Mouse (Mus musculus): ENCODE data around the gene Atxn7l1. TPM values are rescaled to one million over a fixed set of nuclear protein-coding genes. Genes with fewer than 3 reads are reported as not detected.
A peak's percentile ranks its signal among the peaks of the same experiment; 100 is the strongest.

The Atxn7l1 gene
- 85.5 and 121 TPM in 2 replicates for total RNA-seq (2014; fragmentation: Nextera tagmentation)
- total RNA-seq (2017): 44.6 and 58.1 TPM in 2 replicates

DNA sequence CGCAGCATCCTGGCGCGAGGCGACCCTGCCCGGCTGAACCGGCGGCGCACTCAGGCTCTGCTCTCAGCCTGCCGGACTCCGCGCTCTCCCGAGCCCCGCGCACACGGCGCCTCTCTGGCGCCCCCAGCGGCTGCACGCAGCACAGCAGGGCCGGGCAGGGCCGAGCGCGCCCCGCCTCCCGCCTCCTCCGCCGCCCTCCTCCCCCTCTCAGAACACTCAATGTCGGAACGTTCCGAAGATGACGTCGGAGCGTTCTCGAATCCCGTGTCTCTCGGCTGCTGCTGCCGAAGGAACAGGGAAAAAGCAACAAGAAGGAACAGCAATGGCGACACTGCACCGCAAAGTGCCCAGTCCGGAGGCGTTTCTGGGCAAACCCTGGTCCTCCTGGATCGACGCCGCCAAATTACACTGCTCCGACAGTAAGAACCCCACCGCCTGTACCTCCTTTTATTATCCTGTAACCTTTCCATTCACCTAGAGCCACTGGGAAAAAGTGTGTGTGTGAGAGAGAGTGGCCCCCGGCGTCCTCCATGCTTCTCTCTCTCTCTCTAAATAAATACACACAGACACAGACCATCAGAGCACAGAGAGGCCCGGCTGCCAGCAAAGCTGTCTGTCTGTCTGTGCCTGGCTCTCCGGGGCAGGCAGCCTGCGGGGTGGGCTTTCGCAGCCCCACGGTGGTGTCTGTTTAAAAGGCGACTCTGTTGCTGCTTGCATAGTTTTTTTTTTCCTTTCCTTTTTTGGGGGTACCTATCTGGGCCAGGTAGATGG is at the start of gene Atxn7l1:
Gene Atxn7l1, plus strand, starts transcription at position 197 of the 771 bp plus-strand sequence.
- ATAC-seq (replicated peaks; ENCODE audit: poor library complexity, severe bottlenecking): peak; percentile 97

DNA sequence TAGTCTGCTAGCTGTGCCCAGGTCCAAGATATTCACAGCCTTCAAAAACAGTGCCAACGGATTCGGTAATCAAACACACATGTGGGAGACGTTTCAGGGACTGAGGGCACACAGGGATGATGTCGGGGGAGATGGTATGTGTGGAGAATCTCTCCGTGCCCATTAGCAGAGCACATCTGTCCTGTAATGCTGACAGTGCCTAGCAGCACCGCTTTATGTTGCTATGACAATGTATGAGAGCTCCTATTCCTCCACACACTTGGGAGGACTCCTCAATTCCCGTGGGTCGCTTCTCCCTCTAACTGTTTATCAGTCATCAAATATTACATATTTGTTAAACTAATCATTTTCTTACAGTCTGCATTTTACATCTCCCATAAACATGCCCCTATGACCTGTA is 45.9 kb upstream of the Atxn7l1 start:
- no peak for ATAC-seq (replicated peaks; ENCODE audit: poor library complexity, severe bottlenecking)

DNA sequence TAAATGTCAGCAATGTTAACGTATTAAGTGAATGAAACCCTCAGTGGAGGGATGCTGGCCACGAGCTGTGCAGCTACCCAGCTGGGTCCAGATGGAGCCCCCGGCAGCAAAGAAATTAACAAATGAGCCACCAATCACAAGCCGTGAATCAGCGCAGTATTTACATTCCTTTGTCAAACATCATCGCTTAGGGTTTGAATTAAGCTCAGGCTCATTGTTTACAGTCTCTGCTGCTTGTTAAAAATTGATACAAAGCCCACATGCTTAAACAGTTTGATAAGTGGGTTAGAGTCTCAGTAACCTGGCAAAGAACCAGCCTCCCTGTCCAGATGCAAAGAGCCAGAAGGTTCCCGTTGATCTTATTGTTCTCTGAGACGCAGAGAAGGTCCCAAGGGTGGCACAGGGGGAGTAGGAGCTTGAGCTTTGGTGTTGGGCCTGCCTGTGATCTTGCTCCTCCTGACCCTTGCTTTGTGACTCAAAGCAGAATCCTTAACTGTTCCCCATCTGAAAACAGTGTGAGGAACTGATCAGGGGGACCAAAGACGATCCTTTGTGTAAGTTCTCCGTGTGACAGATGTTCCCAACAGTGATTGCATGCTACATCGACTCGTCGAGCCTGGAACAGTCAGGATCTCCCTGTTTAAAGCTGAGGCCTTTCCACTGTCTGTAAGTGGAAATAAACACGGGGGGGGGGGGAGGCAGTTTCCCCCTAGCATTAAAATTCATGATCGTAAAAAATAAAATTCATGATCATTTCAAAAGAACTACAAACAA is 45.0 kb upstream of the Atxn7l1 start:
- ATAC-seq (replicated peaks; ENCODE audit: poor library complexity, severe bottlenecking): no peak

DNA sequence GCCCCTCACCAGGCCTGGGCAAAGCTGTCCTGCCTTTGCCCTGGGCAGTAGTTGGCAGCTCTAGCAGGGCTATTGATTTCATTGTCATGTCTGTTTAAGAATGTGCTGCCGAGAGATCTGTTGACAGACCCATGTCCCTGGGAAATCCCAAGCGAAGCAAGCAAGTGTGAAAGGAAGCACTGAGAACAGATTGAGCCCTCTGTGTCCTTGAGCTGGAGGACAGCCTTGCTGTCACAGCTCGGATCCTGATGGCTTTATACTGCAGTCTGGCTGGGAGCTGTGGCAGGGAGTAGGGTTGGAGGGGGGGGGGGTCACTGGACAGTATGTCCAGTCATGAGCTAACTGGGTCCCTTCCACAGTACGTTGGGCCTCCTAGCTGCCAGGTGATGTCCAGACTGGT is 41.8 kb upstream of the Atxn7l1 start:
- ATAC-seq (replicated peaks; ENCODE audit: poor library complexity, severe bottlenecking): no peak

DNA sequence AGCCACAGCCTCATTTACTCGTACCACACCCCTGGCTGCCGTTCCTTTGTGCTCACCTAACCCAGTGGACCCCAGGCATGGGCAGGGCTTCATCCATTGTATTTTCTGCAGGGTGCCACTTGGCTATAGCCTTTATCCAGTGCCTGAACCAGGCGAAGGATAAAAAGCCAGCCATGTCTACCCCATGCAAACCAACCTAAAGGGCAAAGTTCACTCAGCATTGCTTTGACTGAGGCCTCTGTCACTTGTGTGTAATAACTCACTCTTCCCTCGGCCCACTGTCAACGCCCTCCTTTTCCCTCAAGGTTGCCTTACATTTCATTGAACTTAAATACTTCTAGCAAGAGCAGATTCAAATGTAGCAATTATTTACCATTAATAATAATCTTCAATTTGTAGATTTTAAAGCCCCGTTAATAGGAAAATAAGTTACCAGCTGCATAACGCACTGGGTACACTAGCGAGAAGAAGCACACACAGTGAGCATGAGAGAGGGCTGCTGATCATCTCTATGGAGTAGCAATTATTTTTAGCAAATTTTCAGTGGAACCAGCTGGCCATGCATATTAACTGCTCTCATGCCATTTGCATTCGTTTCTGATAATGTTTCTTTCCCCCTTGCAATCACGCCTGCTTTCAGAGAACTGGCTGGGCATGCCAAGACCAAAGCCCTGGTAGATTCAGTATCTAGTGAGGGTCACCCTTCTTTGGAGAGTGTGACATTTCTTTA is 40.9 kb upstream of the Atxn7l1 start:
- no peak for ATAC-seq (replicated peaks; ENCODE audit: poor library complexity, severe bottlenecking)

DNA sequence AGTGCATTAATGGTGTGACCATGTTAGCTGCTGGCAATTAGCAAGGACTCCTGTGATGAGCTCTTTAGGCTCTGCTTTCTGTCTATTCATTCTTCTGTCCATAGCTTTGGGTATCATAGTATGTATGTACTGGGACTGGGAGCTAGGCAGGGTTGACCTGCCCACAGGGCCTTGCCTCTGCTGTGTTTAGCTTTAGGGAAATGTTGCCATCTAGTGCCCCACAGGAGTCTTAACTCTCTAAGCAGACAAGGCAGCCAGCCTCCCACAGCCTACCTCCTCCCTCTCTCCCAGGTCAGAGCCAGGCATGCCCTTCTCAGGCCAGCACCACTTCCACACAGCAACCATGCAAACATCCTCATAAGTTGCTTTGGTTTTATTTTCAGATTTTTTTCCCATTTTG is 38.0 kb upstream of the Atxn7l1 start:
- ATAC-seq (replicated peaks; ENCODE audit: poor library complexity, severe bottlenecking): peak; percentile 47; the same call in 1 of the 2 replicates

DNA sequence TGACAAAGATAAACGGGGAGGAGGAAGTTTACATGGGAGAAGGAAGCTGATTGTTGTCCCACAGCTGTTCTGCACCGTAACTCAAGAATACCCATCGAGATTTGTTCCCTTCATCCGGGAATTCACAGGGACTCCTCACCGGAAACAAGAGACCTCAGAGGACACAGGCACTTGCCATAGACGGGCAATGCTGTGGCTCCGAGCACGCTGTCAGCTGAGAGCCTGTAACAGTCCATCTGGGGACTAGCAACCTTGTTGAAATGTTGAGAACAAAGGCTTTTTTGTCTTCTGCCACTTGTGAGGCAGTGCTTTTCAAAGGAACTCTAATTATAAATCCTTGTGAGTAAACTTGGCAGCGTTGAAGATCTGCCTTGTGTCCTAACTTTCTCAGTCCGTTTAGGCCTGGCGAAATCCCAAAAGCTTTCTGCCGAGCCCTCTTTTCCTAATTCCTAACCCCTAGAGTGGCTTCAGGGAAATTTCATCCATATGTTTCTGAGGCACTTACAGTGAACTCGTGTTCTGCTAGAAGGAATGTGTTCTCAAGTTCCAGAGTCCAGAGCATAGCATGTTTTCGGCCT is 36.5 kb upstream of the Atxn7l1 start:
- ATAC-seq (replicated peaks; ENCODE audit: poor library complexity, severe bottlenecking): peak; percentile 65

DNA sequence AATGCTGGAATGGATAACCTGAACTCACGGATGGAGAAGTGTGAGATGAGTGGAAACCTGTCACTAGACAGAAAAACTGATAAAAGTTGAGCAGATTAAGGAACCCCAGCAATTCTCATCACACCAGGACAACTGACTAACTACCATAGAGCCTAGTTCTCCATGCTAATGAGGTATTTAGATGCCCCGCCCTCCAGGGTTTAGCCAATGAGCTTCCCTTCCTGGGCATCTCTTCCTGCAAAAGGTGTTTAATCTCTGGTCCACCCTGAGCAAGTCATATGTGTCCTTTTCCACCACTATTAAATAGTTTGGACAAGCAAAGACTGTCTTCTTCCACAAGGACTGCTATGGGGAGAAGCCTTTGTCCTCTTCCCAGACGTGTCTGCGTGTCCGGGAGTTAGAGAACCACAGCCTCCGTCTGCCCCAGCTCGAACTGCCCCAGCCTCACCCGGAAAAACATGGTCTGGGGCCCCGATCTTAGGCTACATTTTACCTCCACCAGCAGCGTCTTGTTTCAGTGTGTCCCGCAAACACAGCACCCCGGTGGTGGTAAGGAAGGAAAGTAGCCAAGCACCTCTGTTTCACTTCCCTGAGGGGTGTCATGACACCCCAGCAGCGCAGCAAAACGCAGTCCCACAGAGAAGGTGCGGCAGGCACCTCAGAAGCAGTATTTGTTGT is 28.7 kb upstream of the Atxn7l1 start:
- ATAC-seq (replicated peaks; ENCODE audit: poor library complexity, severe bottlenecking): peak; percentile 74

DNA sequence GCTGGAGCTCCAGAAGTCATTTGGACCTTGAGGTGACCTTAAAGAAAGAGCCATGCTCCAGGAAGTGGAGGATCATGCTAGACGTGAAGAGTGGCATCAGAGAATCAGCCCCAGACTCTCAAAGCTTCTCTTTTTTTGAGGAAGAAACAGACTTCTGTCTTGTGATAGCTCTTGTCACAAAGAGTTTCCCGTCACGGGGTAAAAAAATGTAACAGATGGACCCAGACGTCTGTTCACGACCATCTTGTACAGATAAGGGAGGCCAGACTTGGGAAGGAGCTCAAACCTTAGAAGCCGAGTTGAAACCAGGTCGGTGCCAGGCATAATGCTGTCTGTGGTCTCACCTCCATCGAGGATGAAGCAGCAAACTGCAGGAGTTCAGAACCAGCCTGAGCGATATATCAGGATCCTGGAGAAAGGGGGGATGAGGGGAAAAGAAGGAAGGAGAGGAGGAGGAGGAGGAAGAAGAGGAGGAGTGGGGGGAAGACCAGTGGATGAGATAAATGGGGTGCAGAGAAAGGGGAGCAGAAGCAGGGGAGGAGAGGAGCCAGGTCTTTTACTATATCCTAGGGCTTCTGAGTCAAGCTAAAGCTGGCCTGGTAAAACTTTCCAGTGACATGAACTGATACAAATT is 21.8 kb upstream of the Atxn7l1 start:
- peak; percentile 47 for ATAC-seq (replicated peaks; ENCODE audit: poor library complexity, severe bottlenecking)

DNA sequence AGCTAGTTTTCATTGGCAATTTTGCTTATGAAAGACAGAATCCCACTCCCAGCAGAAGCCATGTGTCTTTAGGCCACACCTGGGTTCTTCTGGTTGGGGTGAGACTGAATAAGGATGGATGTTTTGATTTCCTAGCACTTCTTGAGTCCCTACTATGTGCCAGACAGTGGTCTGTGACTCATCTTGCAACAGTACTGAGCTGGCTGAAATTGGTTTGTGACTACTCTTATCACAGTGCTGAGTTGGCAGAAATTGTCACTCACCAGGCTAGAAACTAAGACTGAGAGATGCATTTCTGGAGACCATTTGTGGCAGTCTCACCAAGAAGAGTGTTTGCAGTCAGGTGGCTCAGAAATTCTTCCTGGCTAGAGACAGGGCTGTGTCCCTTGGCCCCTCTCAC is 21.2 kb upstream of the Atxn7l1 start:
- no peak for ATAC-seq (replicated peaks; ENCODE audit: poor library complexity, severe bottlenecking)

DNA sequence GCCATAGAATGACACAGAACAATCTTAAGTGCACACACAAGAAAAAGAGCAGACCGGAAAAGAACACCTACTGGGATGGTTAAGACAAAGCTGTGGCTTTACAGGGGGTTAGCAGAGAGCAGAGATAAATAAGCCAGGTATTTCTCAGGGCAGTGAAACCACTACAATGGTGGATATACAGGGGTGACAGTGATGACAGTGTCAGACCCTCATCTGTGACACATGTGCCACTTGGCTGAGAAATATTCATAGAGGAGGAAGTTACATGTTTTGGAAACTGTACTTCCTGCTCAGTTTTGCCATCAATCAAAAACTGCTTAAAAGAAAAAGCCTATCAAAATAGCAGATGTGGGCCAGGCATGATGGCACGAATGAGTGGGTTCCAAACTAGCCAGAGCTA is 19.4 kb upstream of the Atxn7l1 start:
- no peak for ATAC-seq (replicated peaks; ENCODE audit: poor library complexity, severe bottlenecking)

DNA sequence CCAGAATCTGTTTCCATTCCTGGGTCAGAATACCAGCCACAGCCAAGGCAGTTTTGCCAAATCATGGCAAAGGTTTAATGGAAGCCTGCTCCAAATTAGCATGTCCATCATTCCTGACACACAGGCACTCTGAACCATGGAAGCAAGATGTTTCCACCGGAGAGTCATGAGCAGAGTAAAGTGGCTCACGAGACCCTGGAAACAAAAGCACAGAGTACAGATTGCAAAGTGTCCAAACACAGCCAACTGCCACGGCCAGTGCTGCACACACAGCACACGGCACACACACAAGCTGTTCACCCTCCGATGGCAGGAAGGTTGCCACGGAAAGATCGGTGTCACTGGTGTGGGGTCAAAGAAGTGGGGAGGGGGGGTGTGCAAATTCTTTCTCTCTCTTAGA is 18.8 kb upstream of the Atxn7l1 start:
- ATAC-seq (replicated peaks; ENCODE audit: poor library complexity, severe bottlenecking): no peak

DNA sequence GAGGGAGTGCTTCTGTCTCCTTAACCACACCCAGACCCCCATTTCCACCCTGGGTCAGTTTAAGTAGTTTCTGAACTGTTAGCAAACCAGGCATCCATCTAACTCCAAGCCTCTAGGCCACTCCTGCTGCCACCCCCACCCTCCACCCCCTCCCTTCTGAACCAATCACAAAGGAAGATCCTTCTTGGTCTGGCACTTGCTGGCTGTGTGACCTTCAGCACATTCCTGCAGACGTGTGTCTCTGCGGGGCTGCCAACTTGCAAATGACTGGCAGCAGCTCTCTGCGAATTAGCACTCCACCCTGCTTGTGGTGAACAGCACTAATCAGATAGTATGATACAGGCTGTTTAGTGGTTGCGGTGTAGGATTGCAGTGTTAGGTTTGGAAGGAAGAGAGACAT is 18.1 kb upstream of the Atxn7l1 start:
- 0 out of 2 replicates have a peak, but pooled peaks have one; percentile 11 for ATAC-seq (replicated peaks; ENCODE audit: poor library complexity, severe bottlenecking)

DNA sequence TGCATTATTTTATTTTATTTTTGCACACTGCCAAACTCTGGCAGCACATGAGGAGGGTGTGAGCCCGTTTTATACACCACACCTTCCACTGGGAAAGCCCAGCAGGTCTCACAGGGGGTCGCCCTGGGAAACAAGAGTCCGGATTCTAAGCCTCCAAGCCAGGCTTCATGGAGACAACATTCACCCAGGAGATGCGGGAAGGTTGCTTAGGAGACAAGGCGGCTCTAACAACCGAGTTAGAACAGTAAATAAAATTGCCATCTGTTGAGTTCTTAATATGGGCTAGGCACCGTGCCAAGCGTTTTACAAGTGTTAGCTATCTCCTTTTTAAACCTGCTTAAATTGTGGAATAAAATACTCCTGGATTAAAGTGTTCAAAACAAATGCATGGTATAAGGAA is 17.1 kb upstream of the Atxn7l1 start:
- ATAC-seq (replicated peaks; ENCODE audit: poor library complexity, severe bottlenecking): no peak

DNA sequence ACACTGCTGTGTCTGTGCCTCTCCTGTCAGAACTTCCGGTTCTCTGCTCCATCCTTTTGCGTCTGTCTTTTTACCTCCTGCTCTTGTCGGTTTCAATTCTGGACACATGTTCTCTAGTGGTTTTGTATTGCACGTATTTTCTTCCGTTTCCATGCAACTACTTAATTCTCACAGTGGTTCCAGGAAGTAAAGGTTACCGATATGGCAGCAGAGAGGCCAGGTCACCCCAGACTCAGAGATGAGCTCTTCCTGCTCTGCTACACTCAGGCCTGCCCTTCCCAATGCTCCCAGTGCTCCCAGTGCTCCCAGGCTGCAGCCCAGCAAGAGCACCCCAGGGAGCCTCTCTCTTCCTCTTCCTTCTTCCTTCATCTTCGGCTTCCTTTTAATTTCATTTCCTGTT is 15.7 kb upstream of the Atxn7l1 start:
- ATAC-seq (replicated peaks; ENCODE audit: poor library complexity, severe bottlenecking): peak; percentile 72

DNA sequence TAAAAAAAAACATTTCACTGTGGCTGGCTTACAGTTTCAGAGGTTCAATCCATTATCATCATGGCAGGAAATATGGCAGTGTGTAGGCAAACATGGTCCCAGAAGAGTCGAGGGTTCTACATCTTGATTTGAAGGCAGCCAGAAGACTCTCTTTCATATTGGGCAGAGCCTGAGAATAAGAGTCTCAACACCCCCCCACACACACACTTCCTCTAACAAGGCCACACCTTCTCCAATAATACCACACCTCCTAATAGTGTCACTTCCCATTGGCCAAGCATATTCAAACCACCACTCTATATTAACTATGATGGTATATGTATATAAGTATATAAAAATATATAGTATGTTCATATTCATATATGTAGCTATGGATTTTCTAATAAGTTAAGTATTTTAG is 9.6 kb upstream of the Atxn7l1 start:
- ATAC-seq (replicated peaks; ENCODE audit: poor library complexity, severe bottlenecking): peak; percentile 74

DNA sequence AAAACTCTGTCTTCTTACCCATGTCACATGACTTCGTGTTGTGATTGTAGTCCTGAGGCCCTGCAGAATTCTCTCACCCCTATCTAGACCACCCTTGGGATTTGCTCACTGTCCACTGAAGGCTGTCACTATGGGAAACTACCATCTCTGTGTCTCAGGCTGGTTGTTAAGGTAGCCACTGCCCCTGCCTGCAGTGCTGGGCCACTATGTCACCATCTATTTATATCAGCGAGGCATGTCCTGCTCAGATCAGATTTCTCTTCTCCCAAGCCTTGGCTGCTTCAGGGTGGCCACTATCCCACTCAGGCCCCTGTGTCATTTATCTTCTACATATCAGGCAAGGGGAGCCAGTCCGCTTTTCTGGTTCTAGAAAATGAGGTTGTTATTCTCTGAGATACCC is 8.4 kb upstream of the Atxn7l1 start:
- no peak for ATAC-seq (replicated peaks; ENCODE audit: poor library complexity, severe bottlenecking)

DNA sequence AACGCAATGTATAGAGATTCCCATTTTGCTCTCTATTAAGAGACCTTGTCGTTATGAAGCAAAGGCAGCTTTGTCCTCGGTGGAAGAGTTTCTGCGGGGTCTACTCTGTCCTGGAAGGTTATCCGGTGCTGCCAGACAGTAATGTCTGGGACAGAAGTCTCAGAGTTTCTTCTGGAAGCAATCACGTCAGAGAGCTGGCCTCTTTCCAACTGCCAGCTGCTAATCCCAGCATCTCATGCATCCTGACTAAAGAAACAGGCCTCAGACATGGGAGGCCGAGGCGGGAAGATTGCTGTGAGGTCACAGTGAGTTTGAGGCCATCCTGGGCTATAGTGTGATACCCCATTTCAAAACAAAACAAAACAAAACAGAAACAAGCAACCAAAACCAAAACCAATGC is 3.0 kb upstream of the Atxn7l1 start:
- no peak for ATAC-seq (replicated peaks; ENCODE audit: poor library complexity, severe bottlenecking)

DNA sequence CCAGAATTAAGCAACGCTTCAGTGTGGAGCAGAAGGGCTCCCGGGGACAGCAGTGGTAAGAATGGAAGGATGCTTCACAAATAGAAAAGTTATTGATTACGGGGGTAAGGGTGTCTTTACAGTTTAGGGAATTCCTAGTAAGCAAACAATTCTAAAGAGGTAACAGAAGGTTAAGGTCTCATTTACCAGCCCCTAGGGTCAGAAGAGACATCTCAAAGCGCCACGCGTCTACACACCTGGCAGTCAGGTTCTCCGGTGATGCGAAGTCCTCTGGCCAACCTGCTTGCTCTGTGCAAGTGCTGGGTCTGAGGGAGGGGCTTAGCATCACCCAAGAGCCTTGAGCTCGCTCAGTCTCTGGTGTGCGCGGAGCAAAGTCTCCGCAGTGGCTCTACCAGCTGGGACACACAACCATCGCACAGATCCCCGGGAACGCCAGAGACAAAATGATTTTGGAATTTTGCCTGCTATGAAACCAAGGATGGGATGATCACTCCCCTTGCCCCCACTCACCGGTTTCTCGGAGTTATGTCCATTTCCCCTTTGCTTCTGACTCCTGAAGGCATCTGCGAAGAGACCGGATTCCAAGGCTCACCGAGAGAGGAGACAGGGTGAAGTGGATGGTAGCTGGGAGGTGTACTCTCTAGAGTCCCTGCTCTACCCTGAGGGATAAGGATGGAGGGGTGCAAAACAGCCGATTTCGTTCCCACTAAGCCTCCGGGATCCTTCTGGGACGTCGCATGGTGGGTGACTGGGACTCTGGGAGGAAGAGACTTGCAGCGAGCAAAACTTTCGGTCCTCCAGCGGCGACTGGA is 665 bp upstream of the Atxn7l1 start:
- ATAC-seq (replicated peaks; ENCODE audit: poor library complexity, severe bottlenecking): peak; percentile 11; the same call in 1 of the 2 replicates
